Mouse (Mus musculus) bone marrow, adult 2 months (tissue): ENCODE measurements around the gene Hnrnpc.

ENCODE experiments used
- CTCF ChIP-seq: fragments of 200-500 bp; IDR thresholded peaks from 2 replicates; pipeline ENCODE4 v1.5.1; 2011; ENCODE audit warnings: low read length, control low read depth; ENCODE audit not compliant: control insufficient read depth, insufficient read depth
- POLR2A ChIP-seq: fragments of 200-500 bp; IDR thresholded peaks from 2 replicates; pipeline ENCODE4 v1.6.1; 2011; ENCODE audit warnings: low read depth, mild to moderate bottlenecking, control low read depth, low read length, borderline replicate concordance; ENCODE audit not compliant: control insufficient read depth

DNA sequence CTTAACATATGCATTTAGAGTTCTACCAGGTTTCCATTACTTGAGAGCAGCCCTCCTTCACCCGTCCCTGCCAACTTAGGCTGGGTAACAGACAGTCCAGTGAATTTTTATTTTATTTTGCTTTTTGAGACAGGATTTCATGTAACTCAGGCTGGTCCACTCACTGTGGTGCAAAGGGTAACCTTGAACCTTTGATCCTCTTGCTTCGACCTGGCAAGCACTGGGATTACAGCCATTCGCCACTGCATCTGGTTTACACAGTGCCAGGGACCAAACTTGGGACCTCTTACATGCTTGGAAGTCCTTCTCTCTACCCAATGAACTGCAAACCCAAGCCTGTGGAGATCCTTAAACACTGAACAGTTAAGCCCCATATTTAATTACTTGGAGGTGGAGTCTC, 20.8 kb upstream of the Hnrnpc start:
- TF ChIP-seq CTCF: no peak
- TF ChIP-seq POLR2A: no peak
